Mouse (Mus musculus): ENCODE results near the gene Afdn. TPM values are rescaled to one million over a fixed set of nuclear protein-coding genes. Genes with fewer than 3 reads are reported as not detected.
"Not testable (repeated sequence)": the region's sequence is repeated elsewhere in the genome, so short reads cannot be mapped to it uniquely, and the experiment has no call there.

The Afdn gene
- polyA plus RNA-seq, 1 experiment from 2014 or later, result 84.6 TPM

- Histone ChIP-seq H3K9ac (replicated peaks; ENCODE audit: low read depth, low read length) (no peak overlapping the region), H3K9me3 (ENCODE audit: control insufficient read depth, low read depth, low read length) (no peaks in the 10 kb centered on the region), H3K4me3 (ENCODE audit: low read depth, low read length) (no peak overlapping the region), H3K36me3 (ENCODE audit: control insufficient read depth, insufficient read depth, low read length) (peaks cover 26% of the 10 kb centered on the region; the same call in 1 of the 2 replicates), H3K27ac (ENCODE audit: low read length) (no peak overlapping the region), H3K4me2 (replicated peaks; ENCODE audit: low read depth, low read length) (no peak overlapping the region), H3K4me1 (ENCODE audit: control insufficient read depth, insufficient read depth, low read length) (no peaks in the 10 kb centered on the region), H3K27me3 (ENCODE audit: control insufficient read depth, insufficient read depth, low read length) (no peaks in the 10 kb centered on the region)
- no peak for ATAC-seq (ENCODE audit: insufficient number of reproducible peaks, insufficient read depth, low FRiP score, low read depth)
- 73% methylated on average over 1 of the region's 1 CpGs for WGBS
Measured at GRCm38 (mm10) chr17:13830636-13831341, 70.5 kb downstream of the Afdn start.

GRCm38 (mm10) chr17:13835876-13836275, 75.5 kb downstream of the Afdn start:
- H3K4me3 ChIP-seq (ENCODE audit: low read depth, low read length), result no peak overlapping the region
- H3K9me3 ChIP-seq (ENCODE audit: control insufficient read depth, low read depth, low read length), result no peaks in the 10 kb centered on the region
- no peak overlapping the region for H3K27ac ChIP-seq (ENCODE audit: low read length)
- no peaks in the 10 kb centered on the region for H3K4me1 ChIP-seq (ENCODE audit: control insufficient read depth, insufficient read depth, low read length)
- H3K36me3 ChIP-seq (ENCODE audit: control insufficient read depth, insufficient read depth, low read length), result peaks cover 22% of the 10 kb centered on the region; the same call in 1 of the 2 replicates
- H3K9ac ChIP-seq (replicated peaks; ENCODE audit: low read depth, low read length), result no peak overlapping the region
- H3K4me2 ChIP-seq (replicated peaks; ENCODE audit: low read depth, low read length), result no peak overlapping the region
- WGBS, result 82% methylated on average over 4 of the region's 4 CpGs
- no peak for ATAC-seq (ENCODE audit: insufficient number of reproducible peaks, insufficient read depth, low FRiP score, low read depth)
- H3K27me3 ChIP-seq (ENCODE audit: control insufficient read depth, insufficient read depth, low read length), result no peaks in the 10 kb centered on the region

- H3K27me3 ChIP-seq (ENCODE audit: control insufficient read depth, insufficient read depth, low read length), result no peaks in the 10 kb centered on the region
- peaks cover 24% of the 10 kb centered on the region for H3K36me3 ChIP-seq (ENCODE audit: control insufficient read depth, insufficient read depth, low read length)
- WGBS, result 73% methylated on average over 2 of the region's 2 CpGs
- H3K4me2 ChIP-seq (replicated peaks; ENCODE audit: low read depth, low read length), result no peak overlapping the region
- H3K27ac ChIP-seq (ENCODE audit: low read length), result no peak overlapping the region
- no peaks in the 10 kb centered on the region for H3K9me3 ChIP-seq (ENCODE audit: control insufficient read depth, low read depth, low read length)
- ATAC-seq (ENCODE audit: insufficient number of reproducible peaks, insufficient read depth, low FRiP score, low read depth), result no peak
- H3K4me3 ChIP-seq (ENCODE audit: low read depth, low read length), result no peak overlapping the region
- H3K9ac ChIP-seq (replicated peaks; ENCODE audit: low read depth, low read length), result no peak overlapping the region
- no peaks in the 10 kb centered on the region for H3K4me1 ChIP-seq (ENCODE audit: control insufficient read depth, insufficient read depth, low read length)
Measured at GRCm38 (mm10) chr17:13850175-13850574, 89.8 kb downstream of the Afdn start.

GRCm38 (mm10) chr17:13853883-13854282, 93.5 kb downstream of the Afdn start:
- WGBS, result 80% methylated on average over 7 of the region's 7 CpGs

GRCm38 (mm10) chr17:13855396-13855795, 95.1 kb downstream of the Afdn start:
- Histone ChIP-seq H3K9ac (replicated peaks; ENCODE audit: low read depth, low read length) (no peak overlapping the region), H3K4me2 (replicated peaks; ENCODE audit: low read depth, low read length) (no peak overlapping the region), H3K27ac (ENCODE audit: low read length) (no peak overlapping the region), H3K36me3 (ENCODE audit: control insufficient read depth, insufficient read depth, low read length) (peaks cover 21% of the 10 kb centered on the region), H3K4me1 (ENCODE audit: control insufficient read depth, insufficient read depth, low read length) (no peaks in the 10 kb centered on the region), H3K4me3 (ENCODE audit: low read depth, low read length) (no peak overlapping the region), H3K9me3 (ENCODE audit: control insufficient read depth, low read depth, low read length) (no peaks in the 10 kb centered on the region), H3K27me3 (ENCODE audit: control insufficient read depth, insufficient read depth, low read length) (no peaks in the 10 kb centered on the region)
- WGBS, result 58% methylated on average over 1 of the region's 1 CpGs
- ATAC-seq (ENCODE audit: insufficient number of reproducible peaks, insufficient read depth, low FRiP score, low read depth), result no peak

More at GRCm38 (mm10) chr17:13853883-13854282, 93.5 kb downstream of the Afdn start:
- H3K9me3 ChIP-seq (ENCODE audit: control insufficient read depth, low read depth, low read length); H3K4me2 ChIP-seq (replicated peaks; ENCODE audit: low read depth, low read length); ATAC-seq (ENCODE audit: insufficient number of reproducible peaks, insufficient read depth, low FRiP score, low read depth); H3K27ac ChIP-seq (ENCODE audit: low read length); H3K9ac ChIP-seq (replicated peaks; ENCODE audit: low read depth, low read length); H3K27me3 ChIP-seq (ENCODE audit: control insufficient read depth, insufficient read depth, low read length); H3K4me1 ChIP-seq (ENCODE audit: control insufficient read depth, insufficient read depth, low read length); H3K4me3 ChIP-seq (ENCODE audit: low read depth, low read length): not testable (repeated sequence)
- H3K36me3 ChIP-seq (ENCODE audit: control insufficient read depth, insufficient read depth, low read length), result peaks cover 30% of the 10 kb centered on the region

- no peaks in the 10 kb centered on the region for H3K27me3 ChIP-seq (ENCODE audit: control insufficient read depth, insufficient read depth, low read length)
- H3K4me2 ChIP-seq (replicated peaks; ENCODE audit: low read depth, low read length), result no peak overlapping the region
- H3K36me3 ChIP-seq (ENCODE audit: control insufficient read depth, insufficient read depth, low read length), result peaks cover 16% of the 10 kb centered on the region
- no peak for ATAC-seq (ENCODE audit: insufficient number of reproducible peaks, insufficient read depth, low FRiP score, low read depth)
- H3K9me3 ChIP-seq (ENCODE audit: control insufficient read depth, low read depth, low read length), result no peaks in the 10 kb centered on the region
- H3K4me1 ChIP-seq (ENCODE audit: control insufficient read depth, insufficient read depth, low read length), result no peaks in the 10 kb centered on the region
- H3K9ac ChIP-seq (replicated peaks; ENCODE audit: low read depth, low read length), result no peak overlapping the region
- WGBS, result 88% methylated on average over 5 of the region's 5 CpGs
- H3K27ac ChIP-seq (ENCODE audit: low read length), result no peak overlapping the region
- H3K4me3 ChIP-seq (ENCODE audit: low read depth, low read length), result no peak overlapping the region
Measured at GRCm38 (mm10) chr17:13856429-13857090, 96.2 kb downstream of the Afdn start.

GRCm38 (mm10) chr17:13865340-13865739, 105.0 kb downstream of the Afdn start:
- H3K27ac ChIP-seq (ENCODE audit: low read length), result no peak overlapping the region
- peaks cover 8% of the 10 kb centered on the region for H3K36me3 ChIP-seq (ENCODE audit: control insufficient read depth, insufficient read depth, low read length)
- ATAC-seq (ENCODE audit: insufficient number of reproducible peaks, insufficient read depth, low FRiP score, low read depth), result no peak
- H3K4me3 ChIP-seq (ENCODE audit: low read depth, low read length), result no peak overlapping the region
- H3K4me1 ChIP-seq (ENCODE audit: control insufficient read depth, insufficient read depth, low read length), result no peaks in the 10 kb centered on the region
- H3K9ac ChIP-seq (replicated peaks; ENCODE audit: low read depth, low read length), result no peak overlapping the region
- WGBS, result 89% methylated on average over 5 of the region's 5 CpGs
- no peaks in the 10 kb centered on the region for H3K27me3 ChIP-seq (ENCODE audit: control insufficient read depth, insufficient read depth, low read length)
- H3K9me3 ChIP-seq (ENCODE audit: control insufficient read depth, low read depth, low read length), result no peaks in the 10 kb centered on the region
- H3K4me2 ChIP-seq (replicated peaks; ENCODE audit: low read depth, low read length), result no peak overlapping the region

- Histone ChIP-seq H3K27ac (ENCODE audit: low read length) (peak overlapping the region; percentile 61; the same call in 1 of the 2 replicates), H3K9ac (replicated peaks; ENCODE audit: low read depth, low read length) (no peak overlapping the region), H3K27me3 (ENCODE audit: control insufficient read depth, insufficient read depth, low read length) (no peaks in the 10 kb centered on the region), H3K9me3 (ENCODE audit: control insufficient read depth, low read depth, low read length) (no peaks in the 10 kb centered on the region), H3K4me1 (ENCODE audit: control insufficient read depth, insufficient read depth, low read length) (no peaks in the 10 kb centered on the region), H3K36me3 (ENCODE audit: control insufficient read depth, insufficient read depth, low read length) (peaks cover 2% of the 10 kb centered on the region), H3K4me2 (replicated peaks; ENCODE audit: low read depth, low read length) (peak overlapping the region; percentile 23; the same call in 1 of the 2 replicates), H3K4me3 (ENCODE audit: low read depth, low read length) (no peak overlapping the region)
- no peak for ATAC-seq (ENCODE audit: insufficient number of reproducible peaks, insufficient read depth, low FRiP score, low read depth)
- WGBS, result 51% methylated on average over 3 of the region's 3 CpGs
Measured at GRCm38 (mm10) chr17:13866951-13867351, 106.6 kb downstream of the Afdn start.

All from stomach, embryonic 14.5 days (tissue).